ENCODE assay signal across 29 mouse cellular contexts in genomic region chr15:12373496-12373895, GRCm38 (mm10). TPM values are rescaled to one million over a fixed set of nuclear protein-coding genes. Genes with fewer than 3 reads are reported as not detected.
DNase-seq lines count a peak whose midpoint lies in the region; ATAC-seq and TF ChIP-seq lines count a peak whose summit lies in the region.
"Had no signal": no experiment of that assay in that cellular context is flagged by ENCODE, and none has a peak within 500 bp of the region (broad histone marks: within the 10 kb centered on the region; RNA-seq: fewer than 3 reads in every experiment).

No protein-coding gene starts in this region.

- no peaks in the 10 kb centered on the region for H3K27me3 ChIP-seq in kidney, postnatal 0 days (ENCODE audit: insufficient read depth, low read length)
- peaks cover 39% of the 10 kb centered on the region for H3K27me3 ChIP-seq in E14TG2a.4 (ENCODE audit: insufficient read depth, low read length)
- peaks cover 15% of the 10 kb centered on the region for H3K27me3 ChIP-seq in limb, embryonic 10.5 days (ENCODE audit: low read depth, poor library complexity, severe bottlenecking)
- H3K27me3 ChIP-seq: forebrain, embryonic 15.5 days; intestine, embryonic 15.5 days had no signal

- H3K27ac ChIP-seq in kidney, postnatal 0 days = peak overlapping the region; percentile 77
- peak overlapping the region; percentile 37 for H3K27ac ChIP-seq in limb, embryonic 10.5 days
- H3K27ac ChIP-seq: embryonic facial prominence, embryonic 13.5 days; forebrain, embryonic 10.5 days; forebrain, embryonic 15.5 days; heart, embryonic 13.5 days; hindbrain, postnatal 0 days; intestine, embryonic 15.5 days; liver, embryonic 14.5 days; neural tube, embryonic 13.5 days had no signal

- peak; percentile 95 for DNase-seq in heart, adult 11 months
- no peak for DNase-seq in heart, postnatal 4 days
- no peak for DNase-seq in kidney, postnatal 0 days (ENCODE audit: low spot score)
- no peak for DNase-seq in kidney, adult 18-20 months
- DNase-seq in limb, embryonic 10.5 days (ENCODE audit: low spot score) = no peak
- DNase-seq in embryo, embryonic 10 days (ENCODE audit: low spot score) = no peak
- DNase-seq: adrenal gland, adult 8-10 months; cerebellum, postnatal 36 days; embryo, embryonic 11 days; liver; lung, adult 2 months; lung, postnatal 14 days; right cerebral cortex, postnatal 4 days; thymus, adult 2 months; thymus, postnatal 36 days had no signal

- 75% methylated on average over 14 of the region's 14 CpGs for WGBS in kidney, postnatal 0 days
- 77% methylated on average over 14 of the region's 14 CpGs for WGBS in limb, embryonic 10.5 days

- no peak overlapping the region for H3K4me2 ChIP-seq in kidney, postnatal 0 days (ENCODE audit: low read length)
- H3K4me2 ChIP-seq: embryonic facial prominence, embryonic 13.5 days; forebrain, embryonic 15.5 days; heart, embryonic 13.5 days; intestine, embryonic 15.5 days; midbrain, embryonic 11.5 days; neural tube, embryonic 13.5 days had no signal

- no peaks in the 10 kb centered on the region for H3K36me3 ChIP-seq in kidney, postnatal 0 days (ENCODE audit: insufficient read depth, low read length)
- no peaks in the 10 kb centered on the region for H3K36me3 ChIP-seq in E14TG2a.4 (ENCODE audit: insufficient read depth, low read length)
- H3K36me3 ChIP-seq in limb, embryonic 10.5 days = peaks cover 32% of the 10 kb centered on the region
- H3K36me3 ChIP-seq: forebrain, embryonic 15.5 days; intestine, embryonic 15.5 days; neural tube, embryonic 13.5 days had no signal

- H3K4me1 ChIP-seq in kidney, postnatal 0 days (replicated peaks; ENCODE audit: insufficient read depth, low read length) = peaks cover 22% of the 10 kb centered on the region
- H3K4me1 ChIP-seq in E14TG2a.4 (replicated peaks; ENCODE audit: low read depth, low read length) = peaks cover 52% of the 10 kb centered on the region
- peaks cover 44% of the 10 kb centered on the region for H3K4me1 ChIP-seq in limb, embryonic 10.5 days

- ATAC-seq in kidney, postnatal 0 days (replicated peaks; ENCODE audit: low FRiP score, low read depth) = no peak
- ATAC-seq: forebrain, embryonic 15.5 days; hindbrain, postnatal 0 days; intestine, embryonic 15.5 days; midbrain, embryonic 16.5 days had no signal

- H3K4me3 ChIP-seq in kidney, postnatal 0 days (replicated peaks; ENCODE audit: low read depth, low read length) = no peak overlapping the region
- peak overlapping the region; percentile 52; the same call in 1 of the 2 replicates for H3K4me3 ChIP-seq in E14TG2a.4 (replicated peaks; ENCODE audit: low read length)
- H3K4me3 ChIP-seq in limb, embryonic 10.5 days = no peak overlapping the region
- H3K4me3 ChIP-seq: embryonic facial prominence, embryonic 13.5 days; forebrain, embryonic 10.5 days; forebrain, embryonic 15.5 days; heart, embryonic 13.5 days; intestine, embryonic 15.5 days; neural tube, embryonic 13.5 days had no signal

- no peak for TF ChIP-seq CTCF in kidney, postnatal 0 days (IDR thresholded peaks at IDR 0.05; ENCODE audit: low read depth)
- no peak for TF ChIP-seq CTCF in E14TG2a.4 (conservative IDR thresholded peaks at IDR 0.05; ENCODE audit: low read length)

- H3K9ac ChIP-seq in kidney, postnatal 0 days (ENCODE audit: low read depth, low read length) = no peak overlapping the region
- H3K9ac ChIP-seq: embryonic facial prominence, embryonic 13.5 days; forebrain, embryonic 15.5 days; heart, embryonic 13.5 days; intestine, embryonic 15.5 days; liver, embryonic 14.5 days; neural tube, embryonic 13.5 days had no signal

- H3K9me3 ChIP-seq in kidney, postnatal 0 days (replicated peaks; ENCODE audit: low read length) = no peaks in the 10 kb centered on the region
- peaks cover 6% of the 10 kb centered on the region; the same call in 1 of the 2 replicates for H3K9me3 ChIP-seq in E14TG2a.4 (ENCODE audit: low read length)
- H3K9me3 ChIP-seq in limb, embryonic 10.5 days (replicated peaks) = no peaks in the 10 kb centered on the region
- H3K9me3 ChIP-seq: embryonic facial prominence, embryonic 13.5 days; forebrain, embryonic 10.5 days; forebrain, embryonic 15.5 days; heart, embryonic 13.5 days; intestine, embryonic 15.5 days; neural tube, embryonic 13.5 days had no signal

RNA-seq across cellular contexts. Expression of gene 1810049J17Rik, which starts 51.8 kb away (rescaled TPM):
- total RNA-seq in heart, postnatal 4 days (2021) = under 1 TPM in 1 of 2 experiments, not detected in 1; 0.91 TPM
- polyA plus RNA-seq in kidney, postnatal 0 days (2015; fragmentation: Nextera tagmentation; extraction: Ambion mirVana) = 0.45 and 1.9 TPM in 2 replicates
- polyA plus RNA-seq in limb, embryonic 10.5 days (2016; fragmentation: Nextera tagmentation; extraction: Ambion mirVana) = 0.68 and 1.4 TPM in 2 replicates
- total RNA-seq: hindbrain, postnatal 0 days had no signal
- polyA plus RNA-seq: cerebellum, adult 2 months; embryonic facial prominence, embryonic 13.5 days; forebrain, embryonic 10.5 days; frontal cortex, adult 2 months; hindbrain, embryonic 11.5 days; lung, adult 2 months; midbrain, embryonic 16.5 days; thymus, adult 2 months had no signal

RNA-seq across cellular contexts. Expression of gene Golph3, which starts 52.2 kb away (rescaled TPM):
- 10 to 100 TPM; 88.7 to 89.1 TPM for total RNA-seq in heart, postnatal 4 days (2021)
- polyA plus RNA-seq in kidney, postnatal 0 days (2015; fragmentation: Nextera tagmentation; extraction: Ambion mirVana) = 88.7 and 95.6 TPM in 2 replicates
- polyA plus RNA-seq in limb, embryonic 10.5 days (2016; fragmentation: Nextera tagmentation; extraction: Ambion mirVana) = 65.9 and 75.5 TPM in 2 replicates
